Mouse (Mus musculus) liver, embryonic 15.5 days (tissue): ENCODE data around the gene Bad. TPM values are rescaled to one million over a fixed set of nuclear protein-coding genes. Genes with fewer than 3 reads are reported as not detected.
"Not testable (repeated sequence)": the region's sequence is repeated elsewhere in the genome, so short reads cannot be mapped to it uniquely, and the experiment has no call there.

Source experiments
- ATAC-seq: fragments of 200-750 bp; cut with Nextera tagmentation; 2 replicates; pipeline ENCODE4 v1.8.0; 2017; ENCODE audit warnings: moderate number of reproducible peaks, mild to moderate bottlenecking, moderate library complexity; ENCODE audit not compliant: insufficient read depth
- H3K27ac ChIP-seq: fragments of 300-500 bp; sonication (generic); replicated peaks from 2 replicates; pipeline ENCODE4 v1.5.1; 2015; ENCODE audit warnings: mild to moderate bottlenecking, inconsistent platforms
- H3K27me3 ChIP-seq: fragments of 300-500 bp; sonication (generic); 2 replicates; pipeline ENCODE4 v1.6.1; 2015; ENCODE audit warnings: mild to moderate bottlenecking, inconsistent platforms
- H3K36me3 ChIP-seq: fragments of 300-500 bp; sonication (generic); replicated peaks from 2 replicates; pipeline ENCODE4 v1.6.1; 2015; ENCODE audit warnings: moderate library complexity, mild to moderate bottlenecking, inconsistent platforms
- H3K4me1 ChIP-seq: fragments of 300-500 bp; sonication (generic); replicated peaks from 2 replicates; pipeline ENCODE4 v1.6.1; 2015; ENCODE audit warnings: inconsistent platforms
- H3K4me2 ChIP-seq: fragments of 300-500 bp; sonication (generic); 2 replicates; pipeline ENCODE4 v1.6.1; 2015; ENCODE audit warnings: moderate library complexity, mild to moderate bottlenecking, inconsistent platforms
- H3K4me3 ChIP-seq: fragments of 300-500 bp; sonication (generic); replicated peaks from 2 replicates; pipeline ENCODE4 v1.5.1; 2015; ENCODE audit warnings: mild to moderate bottlenecking, inconsistent platforms
- H3K9ac ChIP-seq: fragments of 300-500 bp; sonication (generic); 2 replicates; pipeline ENCODE4 v1.6.1; 2015; ENCODE audit warnings: moderate library complexity, mild to moderate bottlenecking, inconsistent platforms
- H3K9me3 ChIP-seq: fragments of 300-500 bp; sonication (generic); replicated peaks from 2 replicates; pipeline ENCODE4 v1.6.1; 2016; ENCODE audit warnings: inconsistent platforms
- WGBS: fragments of 180-500 bp; shearing (Covaris S2); methylation state at CpG from one replicate; pipeline ENCODE4 v1.1.7; 2015; ENCODE audit warnings: mixed read lengths; ENCODE audit not compliant: insufficient replicate concordance; 5-methylcytosine and 5-hydroxymethylcytosine counted together
- polyA plus RNA-seq: library from polyadenylated mRNA; unstranded; fragments of >200 nt; fragmentation: Nextera tagmentation; extraction: Ambion mirVana; gene quantifications from 2 replicates; pipeline ENCODE4 v1.2.1, GENCODE M21; 2015

Gene Bad
- polyA plus RNA-seq, 1 experiment from 2014 or later: 25.5 TPM

- 60% methylated on average over 7 of the region's 7 CpGs for whole genome bisulfite sequencing
- peaks cover 38% of the 10 kb centered on the region for H3K4me1 ChIP-seq
- peak overlapping the region; percentile 81 for H3K4me3 ChIP-seq
- no peaks in the 10 kb centered on the region for H3K9me3 ChIP-seq
- no peak for ATAC-seq
- peak overlapping the region; percentile 91 for H3K4me2 ChIP-seq
- no peaks in the 10 kb centered on the region for H3K27me3 ChIP-seq
- peaks cover 52% of the 10 kb centered on the region for H3K36me3 ChIP-seq
- peak overlapping the region; percentile 97 for H3K27ac ChIP-seq
- peak overlapping the region; percentile 59; the same call in 1 of the 2 replicates for H3K9ac ChIP-seq
These were observed 33.7 kb upstream of the Bad start for GRCm38 (mm10) chr19:6907811-6908540.

GRCm38 (mm10) chr19:6909021-6909420, 32.6 kb upstream of the Bad start:
- H3K27me3 ChIP-seq: no peaks in the 10 kb centered on the region
- H3K9me3 ChIP-seq: no peaks in the 10 kb centered on the region
- ATAC-seq: no peak
- peaks cover 60% of the 10 kb centered on the region for H3K36me3 ChIP-seq
- peak overlapping the region; percentile 59 for H3K9ac ChIP-seq
- H3K27ac ChIP-seq: peak overlapping the region; percentile 97
- peak overlapping the region; percentile 81 for H3K4me3 ChIP-seq
- peaks cover 40% of the 10 kb centered on the region for H3K4me1 ChIP-seq
- H3K4me2 ChIP-seq: peak overlapping the region; percentile 91
- 6% methylated on average over 11 of the region's 11 CpGs for WGBS

GRCm38 (mm10) chr19:6909507-6910289, 32.0 kb upstream of the Bad start, which contains the start of the genes Trmt112 and Prdx5:
Trmt112 (plus strand) TSS chr19:6909698.
Prdx5 (minus strand) TSS chr19:6910106.
- Histone ChIP-seq H3K9ac (peak within 1 kb of the TSS; percentile 59), H3K4me1 (peaks cover 45% of the 10 kb centered on the region), H3K9me3 (no peaks in the 10 kb centered on the region), H3K4me3 (peak within 1 kb of the TSS; percentile 81), H3K27me3 (no peaks in the 10 kb centered on the region), H3K27ac (peak within 1 kb of the TSS; percentile 97), H3K4me2 (peak within 1 kb of the TSS; percentile 91), H3K36me3 (peaks cover 61% of the 10 kb centered on the region)
- peak; percentile 87 for ATAC-seq
- under 1% methylated on average over 65 of the region's 65 CpGs for WGBS

GRCm38 (mm10) chr19:6910306-6910705, 31.4 kb upstream of the Bad start:
- H3K9me3 ChIP-seq: not testable (repeated sequence)
- H3K36me3 ChIP-seq: peaks cover 54% of the 10 kb centered on the region

GRCm38 (mm10) chr19:6911101-6912074, 30.3 kb upstream of the Bad start:
- Histone ChIP-seq H3K4me2 (peak overlapping the region; percentile 91), H3K27ac (0 out of 2 replicates have a peak overlapping the region, but pooled peaks have one; percentile 41), H3K4me3 (peak overlapping the region; percentile 81), H3K4me1 (peaks cover 61% of the 10 kb centered on the region), H3K36me3 (peaks cover 45% of the 10 kb centered on the region), H3K27me3 (no peaks in the 10 kb centered on the region), H3K9me3 (no peaks in the 10 kb centered on the region), H3K9ac (peak overlapping the region; percentile 35; the same call in 1 of the 2 replicates)
- WGBS: 76% methylated on average over 19 of the region's 19 CpGs
- ATAC-seq: no peak

More at GRCm38 (mm10) chr19:6910306-6910705, 31.4 kb upstream of the Bad start:
- Histone ChIP-seq H3K9ac (peak overlapping the region; percentile 59), H3K4me3 (peak overlapping the region; percentile 81), H3K27ac (peak overlapping the region; percentile 97), H3K4me2 (peak overlapping the region; percentile 91), H3K4me1 (peaks cover 50% of the 10 kb centered on the region)
- ATAC-seq: peak; percentile 23
- under 1% methylated on average over 28 of the region's 30 CpGs for WGBS
- H3K27me3 ChIP-seq: not testable (repeated sequence)

GRCm38 (mm10) chr19:6912205-6912970, 29.3 kb upstream of the Bad start:
- H3K4me3 ChIP-seq: no peak overlapping the region
- peaks cover 58% of the 10 kb centered on the region for H3K4me1 ChIP-seq
- no peaks in the 10 kb centered on the region for H3K9me3 ChIP-seq
- ATAC-seq: no peak
- WGBS: 79% methylated on average over 15 of the region's 15 CpGs
- no peak overlapping the region for H3K4me2 ChIP-seq
- no peak overlapping the region for H3K9ac ChIP-seq
- H3K27me3 ChIP-seq: no peaks in the 10 kb centered on the region
- no peak overlapping the region for H3K27ac ChIP-seq
- H3K36me3 ChIP-seq: peaks cover 36% of the 10 kb centered on the region

GRCm38 (mm10) chr19:6913036-6913435, 28.6 kb upstream of the Bad start:
- Histone ChIP-seq H3K27ac (no peak overlapping the region), H3K4me1 (peaks cover 52% of the 10 kb centered on the region)
- 60% methylated on average over 6 of the region's 6 CpGs for WGBS

GRCm38 (mm10) chr19:6913991-6914390, 27.7 kb upstream of the Bad start:
- no peaks in the 10 kb centered on the region for H3K9me3 ChIP-seq
- H3K27me3 ChIP-seq: no peaks in the 10 kb centered on the region
- no peak for ATAC-seq
- H3K4me3 ChIP-seq: no peak overlapping the region
- peaks cover 48% of the 10 kb centered on the region for H3K4me1 ChIP-seq
- peaks cover 32% of the 10 kb centered on the region for H3K36me3 ChIP-seq
- H3K4me2 ChIP-seq: no peak overlapping the region
- H3K27ac ChIP-seq: no peak overlapping the region
- WGBS: 83% methylated on average over 11 of the region's 11 CpGs
- H3K9ac ChIP-seq: no peak overlapping the region

More at GRCm38 (mm10) chr19:6913036-6913435, 28.6 kb upstream of the Bad start:
- Histone ChIP-seq H3K4me2 (no peak overlapping the region), H3K4me3 (no peak overlapping the region), H3K9ac (no peak overlapping the region), H3K9me3 (no peaks in the 10 kb centered on the region), H3K27me3 (no peaks in the 10 kb centered on the region), H3K36me3 (peaks cover 32% of the 10 kb centered on the region)
- no peak for ATAC-seq

GRCm38 (mm10) chr19:6914540-6914939, 27.1 kb upstream of the Bad start:
- Histone ChIP-seq H3K9ac (no peak overlapping the region), H3K36me3 (peaks cover 32% of the 10 kb centered on the region), H3K4me1 (peaks cover 43% of the 10 kb centered on the region), H3K9me3 (no peaks in the 10 kb centered on the region), H3K4me2 (no peak overlapping the region), H3K4me3 (no peak overlapping the region), H3K27ac (no peak overlapping the region), H3K27me3 (no peaks in the 10 kb centered on the region)
- 77% methylated on average over 9 of the region's 9 CpGs for WGBS
- no peak for ATAC-seq

GRCm38 (mm10) chr19:6915276-6915675, 26.4 kb upstream of the Bad start:
- H3K36me3 ChIP-seq: peaks cover 32% of the 10 kb centered on the region
- no peaks in the 10 kb centered on the region for H3K27me3 ChIP-seq
- peak overlapping the region; percentile 46; the same call in 1 of the 2 replicates for H3K27ac ChIP-seq
- ATAC-seq: peak; percentile 43
- no peak overlapping the region for H3K4me3 ChIP-seq
- no peak overlapping the region for H3K4me2 ChIP-seq
- 19% methylated on average over 4 of the region's 4 CpGs for WGBS
- no peaks in the 10 kb centered on the region for H3K9me3 ChIP-seq
- no peak overlapping the region for H3K9ac ChIP-seq
- peaks cover 49% of the 10 kb centered on the region for H3K4me1 ChIP-seq
